ENCODE assay signal across 19 mouse cellular contexts in the genomic region with DNA sequence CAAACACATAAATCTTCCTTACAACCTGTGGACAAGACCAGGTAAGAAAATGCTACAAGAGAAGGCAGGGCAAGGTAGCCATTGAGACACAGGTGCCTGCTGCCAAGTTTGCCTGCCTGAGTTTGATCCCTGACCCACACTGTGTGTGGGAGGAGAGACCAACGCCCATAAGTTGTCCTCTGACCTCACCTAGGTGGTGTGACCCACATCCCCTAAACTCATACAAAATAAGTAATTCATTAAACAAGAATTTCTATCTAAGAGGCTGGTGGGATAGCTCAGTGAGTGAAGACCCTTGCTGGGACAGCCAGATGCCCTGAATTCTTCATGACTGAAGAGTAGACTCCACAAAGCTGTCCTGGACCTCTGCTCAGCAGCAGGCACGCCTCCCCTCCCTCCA. TPM values are rescaled to one million over a fixed set of nuclear protein-coding genes. Genes with fewer than 3 reads are reported as not detected.
A peak's percentile ranks its signal among the peaks of the same experiment; 100 is the strongest.
DNase-seq lines count a peak whose midpoint lies in the region; ATAC-seq and TF ChIP-seq lines count a peak whose summit lies in the region.
"Had no signal": no experiment of that assay in that cellular context is flagged by ENCODE, and none has a peak within 500 bp of the region (broad histone marks: within the 10 kb centered on the region; RNA-seq: fewer than 3 reads in every experiment).

No protein-coding gene starts in this region.

- peaks cover 9% of the 10 kb centered on the region; the same call in 1 of the 2 replicates for H3K4me1 ChIP-seq in midbrain, embryonic 11.5 days (ENCODE audit: control insufficient read depth, insufficient read depth, low read length)
- H3K4me1 ChIP-seq in midbrain, postnatal 0 days (ENCODE audit: insufficient read depth, low read length), result peaks cover 6% of the 10 kb centered on the region

- peak; percentile 72 for DNase-seq in kidney, adult 18-20 months
- DNase-seq in kidney, postnatal 4 days, result no peak
- peak; percentile 54 for DNase-seq in midbrain, embryonic 11.5 days (ENCODE audit: low spot score, missing footprints)
- no peak for DNase-seq in midbrain, postnatal 0 days (ENCODE audit: low spot score)
- DNase-seq in kidney, postnatal 10 days, result peak; percentile 44
- no peak for DNase-seq in layer of hippocampus, postnatal 36 days
- DNase-seq in ovary, postnatal 14 days (ENCODE audit: low spot score), result no peak
- DNase-seq: adrenal gland, postnatal 25 days; cerebellum, adult 9-10 months; gastrocnemius, postnatal 36 days; heart, adult 2 months; heart, postnatal 14 days; lung, embryonic 14.5 days had no signal

- no peak overlapping the region for H3K27ac ChIP-seq in midbrain, embryonic 11.5 days (ENCODE audit: low read depth, low read length)
- no peak overlapping the region for H3K27ac ChIP-seq in midbrain, postnatal 0 days (ENCODE audit: low read depth, low read length)
- H3K27ac ChIP-seq: forebrain, embryonic 12.5 days; heart, adult 2 months; heart, embryonic 13.5 days; hindbrain, embryonic 12.5 days had no signal

- WGBS in midbrain, embryonic 11.5 days, result 84% methylated on average over 2 of the region's 2 CpGs
- WGBS in midbrain, postnatal 0 days, result 89% methylated on average over 2 of the region's 2 CpGs

- no peak overlapping the region for H3K9ac ChIP-seq in midbrain, embryonic 11.5 days (ENCODE audit: low read length)
- no peak overlapping the region for H3K9ac ChIP-seq in midbrain, postnatal 0 days (replicated peaks; ENCODE audit: low read length, poor library complexity, severe bottlenecking)
- H3K9ac ChIP-seq: forebrain, embryonic 12.5 days; hindbrain, embryonic 12.5 days; lung, embryonic 14.5 days had no signal

- no peak for TF ChIP-seq CTCF in midbrain, postnatal 0 days (IDR thresholded peaks at IDR 0.05)

- H3K9me3 ChIP-seq in midbrain, embryonic 11.5 days (ENCODE audit: control insufficient read depth, low read length), result no peaks in the 10 kb centered on the region
- H3K9me3 ChIP-seq in midbrain, postnatal 0 days (ENCODE audit: low read length), result no peaks in the 10 kb centered on the region
- H3K9me3 ChIP-seq: forebrain, embryonic 12.5 days; heart, embryonic 13.5 days; hindbrain, embryonic 12.5 days had no signal

- H3K36me3 ChIP-seq in midbrain, embryonic 11.5 days (ENCODE audit: control insufficient read depth, insufficient read depth, low read length), result peaks cover 6% of the 10 kb centered on the region; the same call in 1 of the 2 replicates
- peaks cover 7% of the 10 kb centered on the region for H3K36me3 ChIP-seq in midbrain, postnatal 0 days (ENCODE audit: insufficient read depth, low read length)

- H3K27me3 ChIP-seq in midbrain, embryonic 11.5 days (ENCODE audit: control insufficient read depth, insufficient read depth, low read length), result no peaks in the 10 kb centered on the region
- H3K27me3 ChIP-seq in midbrain, postnatal 0 days (ENCODE audit: insufficient read depth, low read length), result no peaks in the 10 kb centered on the region
- H3K27me3 ChIP-seq: forebrain, embryonic 12.5 days; heart, embryonic 13.5 days; hindbrain, embryonic 12.5 days had no signal

- H3K4me3 ChIP-seq in midbrain, embryonic 11.5 days (ENCODE audit: low read depth, low read length), result no peak overlapping the region
- no peak overlapping the region for H3K4me3 ChIP-seq in midbrain, postnatal 0 days (ENCODE audit: low read depth, low read length)
- H3K4me3 ChIP-seq: forebrain, embryonic 12.5 days; heart, adult 2 months; heart, embryonic 13.5 days; hindbrain, embryonic 12.5 days had no signal

- no peak for ATAC-seq in midbrain, embryonic 11.5 days (ENCODE audit: low FRiP score)
- ATAC-seq in midbrain, postnatal 0 days (ENCODE audit: low FRiP score), result no peak
- ATAC-seq in erythroid progenitor cell, adult 5-6 weeks (replicated peaks; ENCODE audit: low FRiP score, poor library complexity, severe bottlenecking), result no peak
- ATAC-seq: intestine, postnatal 0 days; midbrain, embryonic 16.5 days had no signal

- H3K4me2 ChIP-seq in midbrain, embryonic 11.5 days, result no peak overlapping the region
- no peak overlapping the region for H3K4me2 ChIP-seq in midbrain, postnatal 0 days (ENCODE audit: low read depth, low read length, poor library complexity, severe bottlenecking)
- H3K4me2 ChIP-seq: forebrain, embryonic 12.5 days; heart, embryonic 13.5 days; hindbrain, embryonic 12.5 days; lung, embryonic 14.5 days had no signal

RNA-seq across cellular contexts. Expression of gene Cisd1, which starts 4.6 kb away (rescaled TPM):
- polyA plus RNA-seq in midbrain, embryonic 11.5 days (2014; fragmentation: Nextera tagmentation; extraction: Ambion mirVana), result 152 and 155 TPM in 2 replicates
- 92.1 and 121 TPM in 2 replicates for total RNA-seq in midbrain, postnatal 0 days (2014; rRNA removed)
- 378 and 395 TPM in 2 replicates for polyA plus RNA-seq in midbrain, postnatal 0 days (2015; fragmentation: Nextera tagmentation; extraction: Ambion mirVana)
- total RNA-seq in layer of hippocampus, postnatal 36 days (2021), result 100 to 1,000 TPM; 126 to 147 TPM
- total RNA-seq in erythroid progenitor cell, adult 5-6 weeks (2015; ENCODE audit: low replicate concordance), result 23.4 and 27.2 TPM in 2 replicates
- total RNA-seq in erythroid progenitor cell, adult 5-6 weeks (2017; ENCODE audit: low replicate concordance), result 4.8 and 13.0 TPM in 2 replicates

RNA-seq across cellular contexts. Expression of gene Ipmk, which starts 7.4 kb away (rescaled TPM):
- 24.8 and 24.9 TPM in 2 replicates for polyA plus RNA-seq in midbrain, embryonic 11.5 days (2014; fragmentation: Nextera tagmentation; extraction: Ambion mirVana)
- total RNA-seq in midbrain, postnatal 0 days (2014; rRNA removed), result 21.7 and 28.0 TPM in 2 replicates
- 12.8 and 14.6 TPM in 2 replicates for polyA plus RNA-seq in midbrain, postnatal 0 days (2015; fragmentation: Nextera tagmentation; extraction: Ambion mirVana)
- 10 to 100 TPM; 41.5 to 43.3 TPM for total RNA-seq in layer of hippocampus, postnatal 36 days (2021)
- 23.5 and 35.0 TPM in 2 replicates for total RNA-seq in erythroid progenitor cell, adult 5-6 weeks (2015; ENCODE audit: low replicate concordance)
- total RNA-seq in erythroid progenitor cell, adult 5-6 weeks (2017; ENCODE audit: low replicate concordance), result 16.9 and 22.6 TPM in 2 replicates

RNA-seq across cellular contexts. Expression of gene Ube2d1, which starts 55.1 kb away (rescaled TPM):
- polyA plus RNA-seq in midbrain, embryonic 11.5 days (2014; fragmentation: Nextera tagmentation; extraction: Ambion mirVana), result 176 and 184 TPM in 2 replicates
- total RNA-seq in midbrain, postnatal 0 days (2014; rRNA removed), result 91.4 and 100 TPM in 2 replicates
- 175 and 179 TPM in 2 replicates for polyA plus RNA-seq in midbrain, postnatal 0 days (2015; fragmentation: Nextera tagmentation; extraction: Ambion mirVana)
- 10 to 100 TPM; 53.1 to 53.2 TPM for total RNA-seq in layer of hippocampus, postnatal 36 days (2021)
- 19.3 and 24.5 TPM in 2 replicates for total RNA-seq in erythroid progenitor cell, adult 5-6 weeks (2015; ENCODE audit: low replicate concordance)
- 0.83 and 4.2 TPM in 2 replicates for total RNA-seq in erythroid progenitor cell, adult 5-6 weeks (2017; ENCODE audit: low replicate concordance)

Comparison
In these comparisons a context has a peak if more than half of its experiments do, and no peak if none do; other contexts are left out.
1. DNase-seq: peak in kidney, adult 18-20 months (single experiment), midbrain, embryonic 11.5 days (single experiment) and kidney, postnatal 10 days (single experiment); none in kidney, postnatal 4 days (0 of 2), midbrain, postnatal 0 days (single experiment), layer of hippocampus, postnatal 36 days (0 of 2) and ovary, postnatal 14 days (single experiment).